In genomic region chr17:34645831-34646511, GRCm38 (mm10) we compare ENCODE assay signal across 9 mouse cellular contexts. TPM values are rescaled to one million over a fixed set of nuclear protein-coding genes. Genes with fewer than 3 reads are reported as not detected.
DNase-seq lines count a peak whose midpoint lies in the region; ATAC-seq lines count a peak whose summit lies in the region.
"Had no signal": no experiment of that assay in that cellular context is flagged by ENCODE, and none has a peak within 500 bp of the region (broad histone marks: within the 10 kb centered on the region; RNA-seq: fewer than 3 reads in every experiment).

No protein-coding gene starts in this region.

- peaks cover 32% of the 10 kb centered on the region for H3K4me1 ChIP-seq in lung, embryonic 15.5 days
- H3K4me1 ChIP-seq in hindbrain, embryonic 13.5 days (replicated peaks): peaks cover 44% of the 10 kb centered on the region
- H3K4me1 ChIP-seq in neural tube, embryonic 13.5 days (replicated peaks): peaks cover 41% of the 10 kb centered on the region

- peak; percentile 60 for DNase-seq in cerebellum, adult 11 months
- DNase-seq in cerebellum, postnatal 4 days (ENCODE audit: low spot score in 2 of 2): no peak
- DNase-seq in lung, adult 18-20 months: no peak
- no peak for DNase-seq in spleen, postnatal 10 days (ENCODE audit: low spot score in 2 of 2)

- H3K27ac ChIP-seq in lung, embryonic 15.5 days: peak overlapping the region; percentile 2
- no peak overlapping the region for H3K27ac ChIP-seq in hindbrain, embryonic 13.5 days
- H3K27ac ChIP-seq in neural tube, embryonic 13.5 days (replicated peaks): no peak overlapping the region; the same call in 1 of the 2 replicates

- H3K9me3 ChIP-seq in lung, embryonic 15.5 days: no peaks in the 10 kb centered on the region
- H3K9me3 ChIP-seq in hindbrain, embryonic 13.5 days: no peaks in the 10 kb centered on the region
- H3K9me3 ChIP-seq in neural tube, embryonic 13.5 days: no peaks in the 10 kb centered on the region

- H3K4me3 ChIP-seq in lung, embryonic 15.5 days: peak overlapping the region; percentile 97
- peak overlapping the region; percentile 97 for H3K4me3 ChIP-seq in hindbrain, embryonic 13.5 days
- H3K4me3 ChIP-seq in neural tube, embryonic 13.5 days: peak overlapping the region; percentile 54

- no peak overlapping the region for H3K9ac ChIP-seq in lung, embryonic 15.5 days
- H3K9ac ChIP-seq in hindbrain, embryonic 13.5 days: no peak overlapping the region
- H3K9ac ChIP-seq in neural tube, embryonic 13.5 days: 0 out of 2 replicates have a peak overlapping the region, but pooled peaks have one; percentile 75

- H3K27me3 ChIP-seq in lung, embryonic 15.5 days: no peaks in the 10 kb centered on the region
- no peaks in the 10 kb centered on the region for H3K27me3 ChIP-seq in hindbrain, embryonic 13.5 days
- H3K27me3 ChIP-seq in neural tube, embryonic 13.5 days: no peaks in the 10 kb centered on the region

- ATAC-seq in lung, embryonic 15.5 days (ENCODE audit: borderline replicate concordance, extremely low read depth, low FRiP score, low TSS enrichment): no peak
- no peak for ATAC-seq in hindbrain, embryonic 13.5 days (ENCODE audit: low FRiP score)
- 0 out of 2 replicates have a peak, but pooled peaks have one; percentile 0 for ATAC-seq in neural tube, embryonic 13.5 days (ENCODE audit: low read depth)
- no peak for ATAC-seq in megakaryocyte progenitor cell, adult 5-6 weeks (replicated peaks; ENCODE audit: poor library complexity)

- H3K4me2 ChIP-seq in lung, embryonic 15.5 days: peak overlapping the region; percentile 66
- H3K4me2 ChIP-seq in hindbrain, embryonic 13.5 days: peak overlapping the region; percentile 85
- H3K4me2 ChIP-seq in neural tube, embryonic 13.5 days: peak overlapping the region; percentile 65

- 78% methylated on average over 30 of the region's 30 CpGs for WGBS in lung, embryonic 15.5 days
- WGBS in hindbrain, embryonic 13.5 days: 85% methylated on average over 30 of the region's 30 CpGs
- 88% methylated on average over 30 of the region's 30 CpGs for WGBS in neural tube, embryonic 13.5 days

- H3K36me3 ChIP-seq in lung, embryonic 15.5 days: peaks cover 22% of the 10 kb centered on the region
- peaks cover 27% of the 10 kb centered on the region for H3K36me3 ChIP-seq in hindbrain, embryonic 13.5 days
- peaks cover 22% of the 10 kb centered on the region for H3K36me3 ChIP-seq in neural tube, embryonic 13.5 days

RNA-seq across cellular contexts. Expression of gene Atf6b, which starts 1.0 kb away (rescaled TPM):
- 84.6 and 85.8 TPM in 2 replicates for polyA plus RNA-seq in lung, embryonic 15.5 days (2015; fragmentation: Nextera tagmentation; extraction: Ambion mirVana)
- 117 and 122 TPM in 2 replicates for polyA plus RNA-seq in hindbrain, embryonic 13.5 days (2015; fragmentation: Nextera tagmentation; extraction: Ambion mirVana)
- polyA plus RNA-seq in neural tube, embryonic 13.5 days (2015; fragmentation: Nextera tagmentation; extraction: Ambion mirVana): 106 TPM in 2 replicates
- total RNA-seq in megakaryocyte progenitor cell, adult 5-6 weeks (2015): 25.5 and 27.8 TPM in 2 replicates
- total RNA-seq in megakaryocyte progenitor cell, adult 5-6 weeks (2017): 24.3 and 30.2 TPM in 2 replicates

RNA-seq across cellular contexts. Expression of gene Fkbpl, which starts 1.4 kb away (rescaled TPM):
- polyA plus RNA-seq in lung, embryonic 15.5 days (2015; fragmentation: Nextera tagmentation; extraction: Ambion mirVana): 12.9 and 14.0 TPM in 2 replicates
- 16.9 and 17.6 TPM in 2 replicates for polyA plus RNA-seq in hindbrain, embryonic 13.5 days (2015; fragmentation: Nextera tagmentation; extraction: Ambion mirVana)
- 17.1 and 18.6 TPM in 2 replicates for polyA plus RNA-seq in neural tube, embryonic 13.5 days (2015; fragmentation: Nextera tagmentation; extraction: Ambion mirVana)
- total RNA-seq in megakaryocyte progenitor cell, adult 5-6 weeks (2015): 3.8 and 4.1 TPM in 2 replicates
- total RNA-seq in megakaryocyte progenitor cell, adult 5-6 weeks (2017): 17.7 and 40.0 TPM in 2 replicates

RNA-seq across cellular contexts. Expression of gene Prrt1, which starts 16.6 kb away (rescaled TPM):
- polyA plus RNA-seq in lung, embryonic 15.5 days (2015; fragmentation: Nextera tagmentation; extraction: Ambion mirVana): 0.16 and 0.46 TPM in 2 replicates
- 5.5 and 5.6 TPM in 2 replicates for polyA plus RNA-seq in hindbrain, embryonic 13.5 days (2015; fragmentation: Nextera tagmentation; extraction: Ambion mirVana)
- polyA plus RNA-seq in neural tube, embryonic 13.5 days (2015; fragmentation: Nextera tagmentation; extraction: Ambion mirVana): 3.8 and 4.2 TPM in 2 replicates
- total RNA-seq in megakaryocyte progenitor cell, adult 5-6 weeks (2015): 0.17 and 0.34 TPM in 2 replicates
- not detected in 2 replicates for total RNA-seq in megakaryocyte progenitor cell, adult 5-6 weeks (2017)
- polyA plus RNA-seq: C2C12 had no signal

RNA-seq across cellular contexts. Expression of gene Ppt2, which starts 17.7 kb away (rescaled TPM):
- 21.0 and 22.4 TPM in 2 replicates for polyA plus RNA-seq in lung, embryonic 15.5 days (2015; fragmentation: Nextera tagmentation; extraction: Ambion mirVana)
- 21.7 and 22.7 TPM in 2 replicates for polyA plus RNA-seq in hindbrain, embryonic 13.5 days (2015; fragmentation: Nextera tagmentation; extraction: Ambion mirVana)
- 23.7 and 25.0 TPM in 2 replicates for polyA plus RNA-seq in neural tube, embryonic 13.5 days (2015; fragmentation: Nextera tagmentation; extraction: Ambion mirVana)
- total RNA-seq in megakaryocyte progenitor cell, adult 5-6 weeks (2015): 26.5 and 33.5 TPM in 2 replicates
- total RNA-seq in megakaryocyte progenitor cell, adult 5-6 weeks (2017): 15.3 and 19.7 TPM in 2 replicates

RNA-seq across cellular contexts. Expression of gene Tnxb, which starts 24.4 kb away (rescaled TPM):
- 0.59 and 0.77 TPM in 2 replicates for polyA plus RNA-seq in lung, embryonic 15.5 days (2015; fragmentation: Nextera tagmentation; extraction: Ambion mirVana)
- 0.09 TPM in 2 replicates for polyA plus RNA-seq in hindbrain, embryonic 13.5 days (2015; fragmentation: Nextera tagmentation; extraction: Ambion mirVana)
- polyA plus RNA-seq in neural tube, embryonic 13.5 days (2015; fragmentation: Nextera tagmentation; extraction: Ambion mirVana): 0.11 and 0.14 TPM in 2 replicates
- not detected in 2 replicates for total RNA-seq in megakaryocyte progenitor cell, adult 5-6 weeks (2015)
- not detected in 2 replicates for total RNA-seq in megakaryocyte progenitor cell, adult 5-6 weeks (2017)
